Mouse (Mus musculus) telencephalon, adult 2 months (tissue): ENCODE results near the gene Ankrd12.

ENCODE experiments used
- DNase-seq: peaks from one replicate; pipeline ENCODE4 v3.0.0-alpha.2; 2011; ENCODE audit warnings: low read depth, low spot score

Gene Ankrd12

DNA sequence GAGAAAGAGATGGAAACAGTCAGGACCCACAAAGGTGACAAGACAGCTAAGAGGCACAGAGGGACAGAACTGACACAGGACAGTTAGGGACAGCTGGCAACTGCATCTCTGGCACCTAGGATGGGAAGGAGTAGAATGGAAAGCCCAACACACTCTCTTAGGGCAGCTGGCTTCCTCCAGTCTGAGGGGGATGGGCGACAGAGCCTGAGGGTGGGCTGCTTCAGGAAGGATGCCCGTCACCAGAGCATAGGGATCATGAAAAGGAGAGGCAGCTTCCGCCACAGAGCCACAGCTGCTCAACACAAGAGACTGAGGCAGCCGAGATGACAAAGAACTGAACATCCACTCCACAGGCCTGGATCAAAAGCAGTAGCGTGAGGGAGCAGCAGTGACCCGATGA, 145.4 kb downstream of the Ankrd12 start:
- DNase-seq = no peak

DNA sequence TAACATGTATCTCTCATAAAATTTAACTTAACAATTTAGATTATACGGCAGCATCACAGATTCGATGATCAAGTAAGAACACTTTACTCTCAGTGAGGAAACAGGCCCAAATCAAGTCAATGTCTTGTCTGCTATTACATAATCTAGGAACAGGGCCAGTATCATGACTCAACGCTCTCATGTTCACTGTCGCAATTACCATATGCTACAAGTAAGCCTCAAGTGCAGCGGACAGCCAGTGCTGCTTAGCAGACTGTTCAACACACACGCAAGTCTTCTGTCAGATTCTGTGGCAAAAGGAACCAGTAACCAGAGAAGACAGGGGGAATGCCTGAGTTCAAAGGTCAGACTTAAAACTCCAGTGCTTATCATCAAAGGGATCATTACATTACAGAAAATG, 145.9 kb downstream of the Ankrd12 start:
- DNase-seq = peak; percentile 92

GRCm38 (mm10) chr17:65930158-65930826, 146.6 kb downstream of the Ankrd12 start:
- DNase-seq = no peak

GRCm38 (mm10) chr17:65929319-65929978, 147.4 kb downstream of the Ankrd12 start:
- DNase-seq = no peak

DNA sequence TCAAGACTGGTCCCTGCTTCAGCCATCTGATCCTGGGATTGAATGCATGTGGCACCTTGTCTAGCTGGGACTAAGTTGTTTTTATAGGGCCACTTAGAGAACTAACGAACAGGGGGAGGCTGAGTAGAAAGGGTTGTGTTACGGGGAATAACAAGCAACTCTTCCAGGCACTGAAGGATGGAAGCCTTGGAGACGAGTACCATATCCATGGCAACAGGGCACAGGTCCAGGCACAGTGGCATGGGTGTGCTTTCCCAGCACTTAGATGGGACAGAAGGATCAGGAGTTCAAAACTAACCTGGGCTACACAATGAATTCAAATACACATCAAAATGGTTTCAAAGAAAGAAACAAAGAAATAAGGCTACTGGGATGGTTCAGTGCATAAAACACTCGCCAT, 149.8 kb downstream of the Ankrd12 start:
- DNase-seq = no peak

- no peak for DNase-seq
Measured at GRCm38 (mm10) chr17:65924218-65924617, 152.7 kb downstream of the Ankrd12 start.

GRCm38 (mm10) chr17:65921975-65922374, 154.9 kb downstream of the Ankrd12 start:
- DNase-seq = no peak

GRCm38 (mm10) chr17:65919235-65919634, 157.7 kb downstream of the Ankrd12 start:
- no peak for DNase-seq

GRCm38 (mm10) chr17:65916135-65916668, 160.7 kb downstream of the Ankrd12 start:
- peak; percentile 42 for DNase-seq
